Mouse (Mus musculus) embryonic fibroblast, embryonic 13.5 days (primary cell): Measurements from ENCODE around the gene E330034G19Rik. TPM values are rescaled to one million over a fixed set of nuclear protein-coding genes. Genes with fewer than 3 reads are reported as not detected.
"Not testable (repeated sequence)": the region's sequence is repeated elsewhere in the genome, so short reads cannot be mapped to it uniquely, and the experiment has no call there.

Experiments
- H3K27ac ChIP-seq: 2 replicates; pipeline ENCODE4 v1.5.1; 2012; ENCODE audit warnings: low read length, control low read depth, inconsistent platforms; ENCODE audit not compliant: insufficient read depth
- H3K4me1 ChIP-seq: 2 replicates; pipeline ENCODE4 v1.6.1; 2011; ENCODE audit warnings: low read length; ENCODE audit not compliant: control insufficient read depth, insufficient read depth
- H3K4me3 ChIP-seq: 2 replicates; pipeline ENCODE4 v1.5.1; 2011; ENCODE audit warnings: mild to moderate bottlenecking, control low read depth, low read length; ENCODE audit not compliant: insufficient read depth
- CTCF ChIP-seq: IDR thresholded peaks from 2 replicates; pipeline ENCODE4 v1.5.1; 2011; ENCODE audit warnings: mild to moderate bottlenecking, control low read depth, low read length, moderate library complexity, borderline replicate concordance; ENCODE audit not compliant: insufficient read depth
- POLR2A ChIP-seq: IDR thresholded peaks from 2 replicates; pipeline ENCODE4 v1.6.1; 2011; ENCODE audit warnings: low read depth, mild to moderate bottlenecking, control low read depth, low read length, moderate library complexity
- polyA plus RNA-seq: library from polyadenylated mRNA; stranded (reverse); fragments of >200 nt; gene quantifications from 2 replicates; pipeline ENCODE4 v1.2.4, GENCODE M21; 2011; ENCODE audit warnings: low read depth; ENCODE audit not compliant: missing spikeins, insufficient read length

Gene E330034G19Rik
- polyA plus RNA-seq, 1 experiment = not detected

DNA sequence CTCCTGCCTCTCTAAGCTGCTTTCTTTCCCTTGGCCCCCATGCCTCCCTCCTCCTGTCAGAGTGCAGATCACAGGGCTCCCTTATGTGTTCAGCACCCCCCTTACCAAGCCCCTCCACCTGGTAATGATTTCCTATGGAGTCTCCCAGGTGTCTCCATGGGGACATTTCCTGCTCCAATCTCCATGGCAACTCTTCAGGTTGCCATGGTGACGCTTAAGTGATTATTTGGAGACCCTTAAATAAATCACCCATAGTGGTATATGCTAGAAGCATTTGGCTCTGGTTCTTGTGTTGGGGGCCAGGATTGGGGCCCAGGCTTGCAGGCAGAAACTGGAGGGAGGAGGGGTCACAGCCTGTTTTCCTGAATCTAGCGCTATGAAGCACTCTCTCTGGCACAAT lies 30.1 kb upstream of the E330034G19Rik start:
- H3K4me1 ChIP-seq = no peaks in the 10 kb centered on the region
- H3K4me3 ChIP-seq = no peak overlapping the region
- no peak overlapping the region for H3K27ac ChIP-seq
- no peak for TF ChIP-seq CTCF
- no peak for TF ChIP-seq POLR2A

DNA sequence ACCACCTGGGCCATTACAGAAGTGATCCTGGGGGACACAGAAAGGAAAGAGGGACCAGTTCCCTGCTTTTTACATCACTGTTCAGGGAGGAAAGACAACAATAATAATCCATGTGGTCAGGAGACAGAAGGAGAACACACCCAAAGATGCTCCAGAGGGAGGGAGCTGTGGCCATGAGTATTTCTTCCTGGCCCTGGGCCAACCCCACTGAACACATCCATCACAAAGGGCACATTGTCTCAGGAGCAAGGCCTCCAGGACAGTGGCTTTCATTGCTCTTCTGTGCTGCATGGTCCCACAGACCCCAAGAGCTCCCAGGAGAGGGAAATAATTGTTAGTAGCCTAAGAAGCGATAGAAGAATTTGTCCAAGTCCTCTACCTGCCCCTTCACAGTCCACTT lies 23.4 kb upstream of the E330034G19Rik start:
- no peak for TF ChIP-seq POLR2A
- no peak for TF ChIP-seq CTCF
- Histone ChIP-seq H3K27ac (no peak overlapping the region), H3K4me3 (no peak overlapping the region), H3K4me1 (no peaks in the 10 kb centered on the region)

DNA sequence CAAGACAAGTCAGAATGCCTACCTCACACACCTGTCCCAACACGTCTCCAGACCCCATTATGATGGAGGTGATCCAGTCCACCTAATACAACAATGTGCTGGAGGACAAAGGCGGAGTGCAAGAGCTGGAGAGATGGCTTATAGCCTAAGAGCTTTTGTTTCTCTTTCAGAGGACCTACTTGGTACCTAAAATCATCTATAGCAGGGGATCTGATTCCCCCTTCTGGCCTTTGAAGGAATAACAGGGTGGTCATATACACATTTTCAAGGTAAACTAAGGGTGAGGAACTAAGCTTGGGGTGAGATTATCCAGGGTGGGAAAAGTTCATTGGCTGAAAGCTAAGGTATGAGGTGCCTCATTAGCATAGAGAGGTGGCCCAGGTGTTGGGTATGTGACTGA lies 19.4 kb upstream of the E330034G19Rik start:
- Histone ChIP-seq H3K4me1 (no peaks in the 10 kb centered on the region), H3K27ac (no peak overlapping the region), H3K4me3 (no peak overlapping the region)
- TF ChIP-seq POLR2A (no peak), CTCF (no peak)

DNA sequence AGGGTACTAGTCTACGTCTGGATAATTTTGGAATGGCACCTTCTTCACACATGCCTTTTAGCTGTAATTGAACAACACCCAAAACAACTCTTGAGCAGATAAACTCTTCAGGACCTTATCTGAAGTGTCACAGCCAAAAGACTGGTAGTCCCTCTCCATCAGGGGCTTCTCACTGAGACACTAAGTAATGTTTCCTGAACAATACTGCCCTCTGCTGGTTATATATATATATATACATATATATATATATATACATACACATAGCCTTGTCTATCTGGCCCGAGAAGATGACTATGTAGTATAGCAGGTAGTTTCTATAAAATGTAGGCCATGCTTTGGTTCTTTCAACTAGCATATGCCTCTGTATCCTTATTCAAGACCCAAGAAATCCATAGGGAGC lies 17.5 kb upstream of the E330034G19Rik start:
- TF ChIP-seq CTCF (no peak), POLR2A (no peak)
- Histone ChIP-seq H3K4me1 (no peaks in the 10 kb centered on the region), H3K4me3 (no peak overlapping the region), H3K27ac (no peak overlapping the region)

DNA sequence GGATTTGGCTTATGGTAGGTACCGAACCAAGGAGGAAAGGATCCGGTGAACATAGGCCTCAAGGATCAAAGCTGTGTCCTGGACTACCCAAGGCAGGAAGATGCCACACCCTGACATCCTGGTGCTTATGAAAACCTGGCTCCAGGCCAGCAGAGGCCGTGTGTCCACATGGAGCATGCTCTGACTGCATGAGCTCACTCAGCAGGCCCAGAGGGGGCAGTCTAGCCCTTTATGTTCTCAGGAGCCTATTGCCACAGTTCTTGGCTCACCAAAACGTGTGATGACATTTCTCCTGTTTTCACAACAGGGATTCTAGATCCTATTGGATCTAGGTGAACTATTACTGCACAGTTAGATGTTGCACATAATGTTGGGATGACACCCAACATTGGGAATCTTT lies 11.7 kb upstream of the E330034G19Rik start:
- TF ChIP-seq CTCF (no peak), POLR2A (no peak)
- Histone ChIP-seq H3K27ac (no peak overlapping the region), H3K4me3 (no peak overlapping the region), H3K4me1 (no peaks in the 10 kb centered on the region)

DNA sequence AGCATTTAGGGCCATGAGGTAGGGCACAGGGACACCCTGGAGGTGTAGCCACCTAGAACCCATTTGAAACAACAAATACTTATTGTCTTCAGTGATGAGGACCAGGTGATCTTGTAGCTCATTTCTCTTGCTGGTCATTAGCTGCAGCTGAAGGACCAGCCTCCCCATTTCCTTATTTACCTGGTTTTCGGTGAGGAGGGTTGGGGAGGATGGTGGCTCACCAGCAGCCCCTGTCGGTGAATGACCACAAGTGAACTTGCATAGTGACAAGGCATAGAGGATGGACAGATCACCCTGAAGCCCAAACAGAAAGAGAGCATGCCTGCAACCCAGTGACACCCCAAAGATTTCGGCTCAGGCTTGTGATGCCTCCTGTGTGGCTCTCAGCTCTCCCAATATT lies 10.7 kb upstream of the E330034G19Rik start:
- TF ChIP-seq POLR2A (no peak), CTCF (no peak)
- Histone ChIP-seq H3K4me1 (no peaks in the 10 kb centered on the region), H3K27ac (no peak overlapping the region), H3K4me3 (no peak overlapping the region)

DNA sequence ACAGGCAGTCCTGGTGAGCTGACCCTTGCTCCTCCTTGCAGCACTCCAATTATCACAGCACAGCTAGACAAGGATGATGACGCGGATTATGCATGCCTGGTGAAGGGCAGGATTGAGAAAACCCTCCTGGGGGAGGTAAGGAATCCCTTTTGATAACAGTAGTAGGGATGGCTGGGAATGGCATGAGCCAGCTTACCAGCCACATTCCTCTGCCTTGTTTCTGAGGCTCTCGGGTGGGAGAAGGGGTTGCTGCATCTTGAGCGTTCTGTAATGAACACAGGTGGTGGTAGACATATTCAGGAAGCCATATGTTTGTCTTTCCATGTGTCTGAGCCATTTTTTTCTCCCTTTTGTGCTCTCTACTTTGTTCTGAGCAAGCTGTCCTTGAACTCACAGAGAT lies 6.9 kb upstream of the E330034G19Rik start:
- H3K27ac ChIP-seq = no peak overlapping the region
- H3K4me1 ChIP-seq = no peaks in the 10 kb centered on the region
- TF ChIP-seq POLR2A (no peak), CTCF (no peak)
- H3K4me3 ChIP-seq = no peak overlapping the region

DNA sequence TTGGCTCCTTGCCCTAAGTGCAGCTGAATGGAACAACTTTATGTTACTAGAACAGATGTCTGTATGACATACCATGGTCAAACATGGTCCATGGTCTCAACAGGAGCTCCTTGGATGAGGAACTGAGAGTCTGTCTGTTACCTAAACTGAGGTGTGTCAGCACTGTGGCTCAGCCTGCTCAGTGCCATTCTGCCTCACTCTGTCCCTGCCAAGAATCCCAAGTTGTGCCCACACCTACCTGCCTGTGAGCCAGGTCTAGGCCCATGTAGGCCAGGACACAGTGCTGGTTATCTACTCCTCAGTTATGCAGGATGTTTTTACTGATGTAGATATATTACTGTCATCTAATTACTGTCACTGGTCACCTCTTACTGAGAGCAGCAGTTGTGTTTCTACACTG lies 2.3 kb upstream of the E330034G19Rik start:
- no peak overlapping the region for H3K27ac ChIP-seq
- H3K4me1 ChIP-seq = no peaks in the 10 kb centered on the region
- TF ChIP-seq POLR2A (no peak), CTCF (no peak)
- no peak overlapping the region for H3K4me3 ChIP-seq

DNA sequence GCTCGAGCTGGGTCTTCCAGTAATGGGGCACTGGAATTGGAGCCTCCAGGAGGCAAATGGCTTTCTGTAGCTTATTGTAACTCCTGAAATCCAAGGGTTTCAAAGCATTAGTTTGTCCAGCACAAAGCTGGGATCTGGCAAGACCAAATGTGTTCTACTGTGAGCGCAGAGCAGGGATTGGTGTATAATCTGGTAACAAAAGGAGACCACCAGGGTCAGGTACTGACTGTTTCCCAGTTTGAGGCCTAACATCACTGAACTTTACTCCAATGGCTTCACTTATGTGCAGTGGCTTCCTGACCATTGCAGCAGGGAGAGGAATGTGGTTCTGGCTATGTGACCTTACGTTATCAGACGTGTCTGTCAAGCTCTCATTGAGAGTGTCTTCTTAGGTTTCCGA lies 617 bp downstream of the E330034G19Rik start:
- Histone ChIP-seq H3K4me1 (no peaks in the 10 kb centered on the region), H3K4me3 (no peak overlapping the region), H3K27ac (no peak overlapping the region)
- no peak for TF ChIP-seq POLR2A
- no peak for TF ChIP-seq CTCF

DNA sequence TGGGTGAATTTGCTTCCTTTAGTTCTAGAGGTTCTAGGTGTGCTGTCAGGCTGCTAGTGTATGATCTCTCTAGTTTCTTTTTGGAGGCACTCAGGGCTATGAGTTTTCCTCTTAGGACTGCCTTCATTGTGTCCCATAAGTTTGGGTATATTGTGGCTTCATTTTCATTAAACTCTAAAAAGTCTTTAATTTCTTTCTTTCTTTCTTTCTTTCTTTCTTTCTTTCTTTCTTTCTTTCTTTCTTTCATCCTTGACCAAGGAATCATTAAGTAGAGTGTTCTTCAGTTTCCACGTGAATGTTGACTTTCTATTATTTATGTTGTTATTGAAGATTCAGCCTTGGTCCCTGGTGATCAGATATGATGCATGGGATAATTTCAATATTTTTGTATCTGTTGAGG lies 9.1 kb downstream of the E330034G19Rik start:
- not testable (repeated sequence) for H3K4me1 ChIP-seq, H3K27ac ChIP-seq, H3K4me3 ChIP-seq

DNA sequence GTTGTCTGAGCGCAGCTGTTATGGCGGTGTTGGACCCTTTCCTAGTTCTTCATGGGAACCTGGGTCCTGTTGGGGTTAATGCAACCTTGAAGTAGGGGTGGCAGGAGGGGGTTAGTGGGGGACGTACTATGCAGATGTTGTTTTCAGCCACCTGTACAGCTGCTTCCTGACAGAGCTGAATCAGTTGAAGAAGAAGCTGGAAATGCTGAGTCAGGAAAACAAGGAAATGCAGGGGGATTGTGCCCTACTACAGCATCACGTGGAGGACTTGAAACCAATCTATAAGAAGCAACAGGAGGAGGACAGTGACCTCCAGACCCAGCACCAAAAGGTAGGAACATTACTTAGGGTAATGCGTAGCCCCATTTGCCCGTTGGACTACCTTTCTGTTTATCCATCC lies 13.7 kb downstream of the E330034G19Rik start:
- no peak overlapping the region for H3K4me3 ChIP-seq
- H3K4me1 ChIP-seq = no peaks in the 10 kb centered on the region
- H3K27ac ChIP-seq = no peak overlapping the region
- no peak for TF ChIP-seq POLR2A
- TF ChIP-seq CTCF = no peak

DNA sequence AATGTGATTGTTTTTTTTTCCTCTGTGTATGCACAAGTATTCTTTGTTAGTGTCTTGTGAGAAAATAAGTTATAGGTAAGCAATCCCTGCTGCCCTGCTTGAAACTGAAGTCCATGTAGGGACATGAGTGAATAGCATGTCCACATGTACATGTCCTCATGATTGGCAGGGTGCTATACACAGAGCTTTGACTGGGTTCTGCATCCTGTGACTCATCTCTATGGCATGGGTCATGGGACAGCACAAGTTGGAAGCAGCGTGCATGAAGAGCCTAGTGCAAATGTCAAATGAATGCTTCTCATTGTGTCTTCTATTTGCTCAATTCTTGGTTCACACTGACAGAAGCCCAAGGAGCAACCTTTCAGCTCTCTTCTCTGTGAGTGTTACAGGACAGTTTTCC lies 14.1 kb downstream of the E330034G19Rik start:
- TF ChIP-seq CTCF (no peak), POLR2A (no peak)
- no peaks in the 10 kb centered on the region for H3K4me1 ChIP-seq
- H3K4me3 ChIP-seq = no peak overlapping the region
- H3K27ac ChIP-seq = no peak overlapping the region

DNA sequence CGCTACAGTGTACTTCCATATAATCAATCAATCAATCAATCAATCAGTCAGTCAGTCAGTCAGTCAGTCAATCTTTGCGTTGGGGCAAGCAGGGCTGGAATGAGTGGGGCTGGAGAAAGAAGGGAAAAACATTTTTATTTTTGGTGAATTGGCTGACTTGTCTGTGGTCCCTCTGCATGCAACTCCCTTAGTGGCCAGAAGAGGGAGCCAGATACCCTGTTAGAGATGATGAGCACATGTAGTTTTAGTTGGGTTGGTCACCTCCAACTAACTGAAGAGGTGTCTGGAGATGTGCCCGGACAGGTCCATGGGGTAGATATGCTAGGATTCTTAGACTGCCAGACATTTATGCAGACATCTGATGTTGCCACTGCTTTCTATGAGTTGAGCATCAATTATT lies 18.1 kb downstream of the E330034G19Rik start:
- H3K4me1 ChIP-seq = no peaks in the 10 kb centered on the region
- no peak for TF ChIP-seq POLR2A
- no peak for TF ChIP-seq CTCF
- no peak overlapping the region for H3K4me3 ChIP-seq
- H3K27ac ChIP-seq = no peak overlapping the region

DNA sequence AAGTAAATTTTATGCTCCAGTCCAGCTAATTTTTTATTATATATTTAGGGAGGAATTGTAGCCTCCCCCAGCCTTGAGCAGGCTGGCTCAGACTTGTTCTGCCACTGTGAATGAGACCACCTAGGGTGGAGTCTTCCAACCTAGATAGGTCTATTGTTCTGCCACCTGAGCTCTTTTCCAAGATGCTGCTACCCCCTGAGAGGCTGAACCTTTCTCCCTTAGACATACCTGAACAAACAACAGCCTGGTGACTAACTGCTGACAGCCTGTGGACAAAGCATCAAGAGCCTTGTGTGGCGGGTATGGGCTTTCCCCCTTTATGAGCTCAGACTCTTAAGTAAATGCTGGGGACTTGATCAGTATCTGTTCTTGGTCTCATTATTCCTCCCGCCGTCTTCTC lies 54.0 kb downstream of the E330034G19Rik start:
- H3K27ac ChIP-seq, H3K4me1 ChIP-seq, H3K4me3 ChIP-seq: not testable (repeated sequence)
